Mouse (Mus musculus) stomach, embryonic 16.5 days (tissue): ENCODE measurements around the gene Atp6v1f. TPM values are rescaled to one million over a fixed set of nuclear protein-coding genes. Genes with fewer than 3 reads are reported as not detected.

ENCODE experiments used
- ATAC-seq: fragments of 200-750 bp; cut with Nextera tagmentation; 2 replicates; pipeline ENCODE4 v1.8.0; 2017; ENCODE audit warnings: moderate number of reproducible peaks, moderate TSS enrichment; ENCODE audit not compliant: insufficient read depth, low FRiP score
- H3K27ac ChIP-seq: fragments of 300-500 bp; sonication (generic); 2 replicates; pipeline ENCODE4 v1.5.1; 2014; ENCODE audit warnings: low read length
- H3K27me3 ChIP-seq: fragments of 300-500 bp; sonication (generic); 2 replicates; pipeline ENCODE4 v1.6.1; 2014; ENCODE audit warnings: low read length, control low read depth, mixed read lengths; ENCODE audit not compliant: control insufficient read depth, insufficient read depth
- H3K36me3 ChIP-seq: fragments of 300-500 bp; sonication (generic); 2 replicates; pipeline ENCODE4 v1.6.1; 2014; ENCODE audit warnings: low read length; ENCODE audit not compliant: control insufficient read depth, insufficient read depth
- H3K4me1 ChIP-seq: fragments of 300-500 bp; sonication (generic); 2 replicates; pipeline ENCODE4 v1.6.1; 2014; ENCODE audit warnings: low read length, control low read depth, mixed read lengths; ENCODE audit not compliant: control insufficient read depth, insufficient read depth
- H3K4me2 ChIP-seq: fragments of 300-500 bp; sonication (generic); 2 replicates; pipeline ENCODE4 v1.6.1; 2014; ENCODE audit warnings: low read depth, low read length, mixed read lengths
- H3K4me3 ChIP-seq: fragments of 300-500 bp; sonication (generic); replicated peaks from 2 replicates; pipeline ENCODE4 v1.5.1; 2014; ENCODE audit warnings: mild to moderate bottlenecking, low read length
- H3K9ac ChIP-seq: fragments of 300-500 bp; sonication (generic); 2 replicates; pipeline ENCODE4 v1.6.1; 2014; ENCODE audit warnings: low read length
- H3K9me3 ChIP-seq: fragments of 300-500 bp; sonication (generic); replicated peaks from 2 replicates; pipeline ENCODE4 v1.6.1; 2016; ENCODE audit warnings: low read length, control low read depth; ENCODE audit not compliant: control insufficient read depth
- WGBS: fragments of 180-500 bp; shearing (Covaris S2); extraction: QIAGEN DNeasy Blood & Tissue Kit; methylation state at CpG from one replicate; pipeline ENCODE4 v1.1.7; 2014; 5-methylcytosine and 5-hydroxymethylcytosine counted together
- polyA plus RNA-seq: library from polyadenylated mRNA; unstranded; fragments of >200 nt; fragmentation: Nextera tagmentation; extraction: Ambion mirVana; gene quantifications from 2 replicates; pipeline ENCODE4 v1.2.1, GENCODE M21; 2015

Atp6v1f gene
- polyA plus RNA-seq, 1 experiment from 2014 or later, result 239 TPM

- Histone ChIP-seq H3K27ac (no peak overlapping the region), H3K9ac (no peak overlapping the region), H3K4me3 (no peak overlapping the region), H3K27me3 (no peaks in the 10 kb centered on the region), H3K36me3 (no peaks in the 10 kb centered on the region), H3K9me3 (no peaks in the 10 kb centered on the region), H3K4me2 (no peak overlapping the region), H3K4me1 (no peaks in the 10 kb centered on the region)
- ATAC-seq, result no peak
- WGBS, result 94% methylated on average over 13 of the region's 13 CpGs
These were observed 15.2 kb downstream of the Atp6v1f start for GRCm38 (mm10) chr6:29482691-29483090.

GRCm38 (mm10) chr6:29484716-29485559, 17.4 kb downstream of the Atp6v1f start:
- Histone ChIP-seq H3K9me3 (no peaks in the 10 kb centered on the region), H3K27ac (no peak overlapping the region), H3K9ac (peak overlapping the region; percentile 29), H3K27me3 (no peaks in the 10 kb centered on the region), H3K4me3 (peak overlapping the region; percentile 38), H3K4me2 (peak overlapping the region; percentile 64), H3K4me1 (no peaks in the 10 kb centered on the region), H3K36me3 (no peaks in the 10 kb centered on the region)
- ATAC-seq, result peak; percentile 46; the same call in 1 of the 2 replicates
- WGBS, result 8% methylated on average over 26 of the region's 26 CpGs

GRCm38 (mm10) chr6:29485951-29486350, 18.4 kb downstream of the Atp6v1f start:
- WGBS, result 62% methylated on average over 2 of the region's 2 CpGs
- no peaks in the 10 kb centered on the region for H3K9me3 ChIP-seq
- H3K27me3 ChIP-seq, result no peaks in the 10 kb centered on the region

GRCm38 (mm10) chr6:29494101-29494500, 26.6 kb downstream of the Atp6v1f start:
- WGBS, result 73% methylated on average over 4 of the region's 4 CpGs
- Histone ChIP-seq H3K4me2 (no peak overlapping the region), H3K27me3 (no peaks in the 10 kb centered on the region; the same call in 1 of the 2 replicates), H3K9me3 (no peaks in the 10 kb centered on the region), H3K36me3 (no peaks in the 10 kb centered on the region), H3K4me3 (no peak overlapping the region), H3K27ac (no peak overlapping the region), H3K4me1 (no peaks in the 10 kb centered on the region), H3K9ac (no peak overlapping the region)
- no peak for ATAC-seq

More at GRCm38 (mm10) chr6:29485951-29486350, 18.4 kb downstream of the Atp6v1f start:
- H3K27ac ChIP-seq, result no peak overlapping the region
- H3K4me2 ChIP-seq, result no peak overlapping the region
- H3K4me3 ChIP-seq, result no peak overlapping the region
- H3K9ac ChIP-seq, result no peak overlapping the region
- H3K4me1 ChIP-seq, result no peaks in the 10 kb centered on the region
- ATAC-seq, result no peak
- no peaks in the 10 kb centered on the region for H3K36me3 ChIP-seq

- Histone ChIP-seq H3K4me3 (no peak overlapping the region), H3K27ac (no peak overlapping the region), H3K27me3 (no peaks in the 10 kb centered on the region; the same call in 1 of the 2 replicates), H3K9me3 (no peaks in the 10 kb centered on the region), H3K4me2 (no peak overlapping the region), H3K4me1 (no peaks in the 10 kb centered on the region), H3K36me3 (no peaks in the 10 kb centered on the region), H3K9ac (no peak overlapping the region)
- 37% methylated on average over 25 of the region's 25 CpGs for whole genome bisulfite sequencing
- ATAC-seq, result no peak
These were observed 28.8 kb downstream of the Atp6v1f start for GRCm38 (mm10) chr6:29496270-29496669.

- H3K4me1 ChIP-seq, result no peaks in the 10 kb centered on the region
- H3K36me3 ChIP-seq, result no peaks in the 10 kb centered on the region
- no peak overlapping the region for H3K9ac ChIP-seq
- WGBS, result 42% methylated on average over 2 of the region's 2 CpGs
- H3K27me3 ChIP-seq, result no peaks in the 10 kb centered on the region; the same call in 1 of the 2 replicates
- H3K4me2 ChIP-seq, result no peak overlapping the region
- no peak overlapping the region for H3K27ac ChIP-seq
- no peak for ATAC-seq
- H3K4me3 ChIP-seq, result no peak overlapping the region
- no peaks in the 10 kb centered on the region for H3K9me3 ChIP-seq
These were observed 30.3 kb downstream of the Atp6v1f start for GRCm38 (mm10) chr6:29497791-29498190.

- H3K27ac ChIP-seq, result no peak overlapping the region
- H3K9me3 ChIP-seq, result no peaks in the 10 kb centered on the region
- 85% methylated on average over 7 of the region's 7 CpGs for WGBS
- H3K9ac ChIP-seq, result no peak overlapping the region
- no peaks in the 10 kb centered on the region; the same call in 1 of the 2 replicates for H3K27me3 ChIP-seq
- no peak overlapping the region for H3K4me3 ChIP-seq
- no peaks in the 10 kb centered on the region for H3K36me3 ChIP-seq
- no peak overlapping the region for H3K4me2 ChIP-seq
- H3K4me1 ChIP-seq, result no peaks in the 10 kb centered on the region
- no peak for ATAC-seq
These were observed 32.7 kb downstream of the Atp6v1f start for GRCm38 (mm10) chr6:29500177-29500576.

- Histone ChIP-seq H3K9ac (no peak overlapping the region), H3K4me3 (no peak overlapping the region), H3K4me1 (no peaks in the 10 kb centered on the region), H3K36me3 (no peaks in the 10 kb centered on the region), H3K27me3 (no peaks in the 10 kb centered on the region; the same call in 1 of the 2 replicates), H3K4me2 (no peak overlapping the region), H3K27ac (no peak overlapping the region), H3K9me3 (no peaks in the 10 kb centered on the region)
- no peak for ATAC-seq
- WGBS, result 92% methylated on average over 6 of the region's 6 CpGs
These were observed 33.3 kb downstream of the Atp6v1f start for GRCm38 (mm10) chr6:29500810-29501209.

- no peaks in the 10 kb centered on the region for H3K9me3 ChIP-seq
- no peaks in the 10 kb centered on the region for H3K27me3 ChIP-seq
- no peak for ATAC-seq
- no peaks in the 10 kb centered on the region for H3K36me3 ChIP-seq
- no peak overlapping the region for H3K27ac ChIP-seq
- H3K4me3 ChIP-seq, result no peak overlapping the region
- 0 out of 2 replicates have a peak, but pooled peaks cover 5% of the 10 kb centered on the region for H3K4me1 ChIP-seq
- no peak overlapping the region for H3K4me2 ChIP-seq
- no peak overlapping the region for H3K9ac ChIP-seq
- WGBS, result 84% methylated on average over 1 of the region's 1 CpGs
These were observed 34.1 kb downstream of the Atp6v1f start for GRCm38 (mm10) chr6:29501599-29501998.
